9 mouse cellular contexts compared by ENCODE assay signal in the genomic region with DNA sequence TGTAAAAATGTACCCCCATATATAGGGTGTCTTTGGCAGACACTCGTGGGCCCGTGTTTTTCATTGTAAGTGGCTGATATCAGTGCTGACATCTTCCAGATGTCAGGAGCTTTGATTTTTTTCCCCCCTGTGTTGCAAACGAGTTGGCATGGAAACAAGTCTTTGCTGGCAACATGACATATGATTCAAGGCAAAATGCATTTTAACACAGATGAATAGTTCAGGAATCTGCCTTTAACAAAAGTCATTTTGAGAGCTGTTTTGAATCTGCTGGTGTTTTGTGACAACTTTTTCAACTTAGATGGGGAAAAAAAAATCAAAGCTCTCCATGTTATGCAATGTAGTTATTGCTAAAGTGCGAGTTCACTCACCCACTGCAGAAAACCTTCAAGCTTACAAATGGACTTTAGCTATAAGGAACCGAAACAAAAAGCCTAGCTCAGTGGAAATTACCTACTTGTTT.
DNase-seq lines count a peak whose midpoint lies in the region; ATAC-seq and TF ChIP-seq lines count a peak whose summit lies in the region.
"Had no signal": no experiment of that assay in that cellular context is flagged by ENCODE, and none has a peak within 500 bp of the region (broad histone marks: within the 10 kb centered on the region; RNA-seq: fewer than 3 reads in every experiment).

No protein-coding gene starts in this region.

- no peak for TF ChIP-seq POLR2A in liver, adult 2 months (IDR thresholded peaks at IDR 0.05; ENCODE audit: extremely low read depth, insufficient read depth, low read length)

- intact Hi-C loops in gastrocnemius, adult 2 months (cut with DNase I) = no loop called here

- H3K36me3 ChIP-seq in forebrain, embryonic 14.5 days (ENCODE audit: control insufficient read depth, insufficient read depth, low read length) = no peaks in the 10 kb centered on the region
- no peaks in the 10 kb centered on the region for H3K36me3 ChIP-seq in forebrain, embryonic 11.5 days (ENCODE audit: control insufficient read depth, insufficient read depth, low read length)
- no peaks in the 10 kb centered on the region for H3K36me3 ChIP-seq in liver, adult 2 months (ENCODE audit: control insufficient read depth, insufficient read depth, low read length)
- H3K36me3 ChIP-seq in liver, embryonic 12.5 days = no peaks in the 10 kb centered on the region
- H3K36me3 ChIP-seq in embryonic facial prominence, embryonic 14.5 days (ENCODE audit: control insufficient read depth, insufficient read depth, low read length) = no peaks in the 10 kb centered on the region
- no peaks in the 10 kb centered on the region for H3K36me3 ChIP-seq in midbrain, embryonic 13.5 days
- H3K36me3 ChIP-seq: hindbrain, embryonic 12.5 days had no signal

- H3K4me2 ChIP-seq in forebrain, embryonic 14.5 days (ENCODE audit: low read length) = no peak overlapping the region
- H3K4me2 ChIP-seq in forebrain, embryonic 11.5 days (ENCODE audit: low read depth, low read length, severe bottlenecking) = no peak overlapping the region
- H3K4me2 ChIP-seq in liver, embryonic 12.5 days = no peak overlapping the region
- peak overlapping the region; percentile 10; the same call in 1 of the 2 replicates for H3K4me2 ChIP-seq in embryonic facial prominence, embryonic 14.5 days (ENCODE audit: low read depth, low read length)
- H3K4me2 ChIP-seq in midbrain, embryonic 13.5 days (replicated peaks) = no peak overlapping the region
- H3K4me2 ChIP-seq: hindbrain, embryonic 12.5 days had no signal

- no peaks in the 10 kb centered on the region for H3K79me2 ChIP-seq in liver, adult 2 months (ENCODE audit: control insufficient read depth, insufficient read depth, low read length)

- H3K27me3 ChIP-seq in forebrain, embryonic 14.5 days (replicated peaks; ENCODE audit: control insufficient read depth, insufficient read depth, low read length) = no peaks in the 10 kb centered on the region
- H3K27me3 ChIP-seq in forebrain, embryonic 11.5 days (ENCODE audit: control insufficient read depth, insufficient read depth, low read length) = no peaks in the 10 kb centered on the region
- H3K27me3 ChIP-seq in liver, adult 2 months (ENCODE audit: control insufficient read depth, insufficient read depth, low read length) = no peaks in the 10 kb centered on the region
- no peaks in the 10 kb centered on the region for H3K27me3 ChIP-seq in liver, embryonic 12.5 days (replicated peaks)
- H3K27me3 ChIP-seq in embryonic facial prominence, embryonic 14.5 days (replicated peaks; ENCODE audit: control insufficient read depth, insufficient read depth, low read length) = no peaks in the 10 kb centered on the region
- no peaks in the 10 kb centered on the region for H3K27me3 ChIP-seq in midbrain, embryonic 13.5 days
- H3K27me3 ChIP-seq: hindbrain, embryonic 12.5 days had no signal

- H3K4me1 ChIP-seq in forebrain, embryonic 14.5 days (ENCODE audit: control insufficient read depth, insufficient read depth, low read length) = peaks cover 19% of the 10 kb centered on the region
- 0 out of 2 replicates have a peak, but pooled peaks cover 5% of the 10 kb centered on the region for H3K4me1 ChIP-seq in forebrain, embryonic 11.5 days (replicated peaks; ENCODE audit: control insufficient read depth, insufficient read depth, low read length)
- H3K4me1 ChIP-seq in liver, adult 2 months (ENCODE audit: control insufficient read depth, insufficient read depth, low read length) = peaks cover 2% of the 10 kb centered on the region; the same call in 1 of the 2 replicates
- H3K4me1 ChIP-seq in liver, embryonic 12.5 days = no peaks in the 10 kb centered on the region
- peaks cover 10% of the 10 kb centered on the region; the same call in 1 of the 2 replicates for H3K4me1 ChIP-seq in embryonic facial prominence, embryonic 14.5 days (ENCODE audit: control insufficient read depth, insufficient read depth, low read length)
- peaks cover 12% of the 10 kb centered on the region for H3K4me1 ChIP-seq in midbrain, embryonic 13.5 days (replicated peaks)

- ATAC-seq in forebrain, embryonic 14.5 days = peak; percentile 18; the same call in 1 of the 2 replicates
- ATAC-seq in forebrain, embryonic 11.5 days (replicated peaks; ENCODE audit: low FRiP score) = no peak
- no peak for ATAC-seq in liver, embryonic 12.5 days
- ATAC-seq in embryonic facial prominence, embryonic 14.5 days (ENCODE audit: low read depth) = peak; percentile 44; the same call in 1 of the 2 replicates
- peak; percentile 53; the same call in 1 of the 2 replicates for ATAC-seq in midbrain, embryonic 13.5 days

- DNase-seq in forebrain, embryonic 14.5 days (ENCODE audit: low spot score) = peak; percentile 85
- DNase-seq in forebrain, embryonic 11.5 days (ENCODE audit: low spot score) = no peak
- DNase-seq in liver, adult 2 months (ENCODE audit: extremely low read depth, low read depth, low spot score) = peak; percentile 83
- DNase-seq in embryonic facial prominence, embryonic 14.5 days (ENCODE audit: low spot score) = peak; percentile 87
- no peak for DNase-seq in gastrocnemius, adult 2 months
- DNase-seq in liver = no peak

- H3K9me3 ChIP-seq in forebrain, embryonic 14.5 days (replicated peaks; ENCODE audit: control insufficient read depth, low read length) = no peaks in the 10 kb centered on the region
- H3K9me3 ChIP-seq in forebrain, embryonic 11.5 days (ENCODE audit: control insufficient read depth, low read length) = no peaks in the 10 kb centered on the region
- H3K9me3 ChIP-seq in liver, embryonic 12.5 days (replicated peaks) = no peaks in the 10 kb centered on the region
- H3K9me3 ChIP-seq in embryonic facial prominence, embryonic 14.5 days (ENCODE audit: control insufficient read depth, low read length) = no peaks in the 10 kb centered on the region
- H3K9me3 ChIP-seq in midbrain, embryonic 13.5 days = no peaks in the 10 kb centered on the region
- H3K9me3 ChIP-seq: hindbrain, embryonic 12.5 days had no signal

- TF ChIP-seq CTCF in liver, adult 2 months (IDR thresholded peaks at IDR 0.05; ENCODE audit: low read depth, low read length) = no peak
- TF ChIP-seq CTCF in gastrocnemius, adult 2 months (IDR thresholded peaks at IDR 0.05) = no peak

- 16% methylated on average over 5 of the region's 5 CpGs for whole genome bisulfite sequencing in forebrain, embryonic 14.5 days
- WGBS in forebrain, embryonic 11.5 days = 39% methylated on average over 5 of the region's 5 CpGs
- 12% methylated on average over 5 of the region's 5 CpGs for WGBS in liver, adult 2 months
- 48% methylated on average over 5 of the region's 5 CpGs for WGBS in liver, embryonic 12.5 days (ENCODE audit: insufficient replicate concordance)
- 14% methylated on average over 5 of the region's 5 CpGs for WGBS in embryonic facial prominence, embryonic 14.5 days
- WGBS in midbrain, embryonic 13.5 days = 35% methylated on average over 5 of the region's 5 CpGs

- H3K27ac ChIP-seq in forebrain, embryonic 14.5 days (ENCODE audit: low read depth, low read length) = 0 out of 2 replicates have a peak overlapping the region, but pooled peaks have one; percentile 58
- H3K27ac ChIP-seq in forebrain, embryonic 11.5 days (ENCODE audit: low read depth, low read length) = no peak overlapping the region
- H3K27ac ChIP-seq in liver, adult 2 months (replicated peaks; ENCODE audit: insufficient read depth, low read depth, low read length) = no peak overlapping the region
- no peak overlapping the region for H3K27ac ChIP-seq in liver, embryonic 12.5 days
- H3K27ac ChIP-seq in embryonic facial prominence, embryonic 14.5 days (replicated peaks; ENCODE audit: low read depth, low read length) = peak overlapping the region; percentile 44; the same call in 1 of the 2 replicates
- H3K27ac ChIP-seq in midbrain, embryonic 13.5 days = peak overlapping the region; percentile 56; the same call in 1 of the 2 replicates
- H3K27ac ChIP-seq in gastrocnemius, adult 2 months = no peak overlapping the region
- H3K27ac ChIP-seq: hindbrain, embryonic 12.5 days had no signal

- no peak overlapping the region for H3K9ac ChIP-seq in forebrain, embryonic 14.5 days (ENCODE audit: low read length)
- H3K9ac ChIP-seq in forebrain, embryonic 11.5 days (ENCODE audit: low read length) = no peak overlapping the region
- H3K9ac ChIP-seq in liver, adult 2 months (ENCODE audit: low read depth, low read length) = no peak overlapping the region
- no peak overlapping the region for H3K9ac ChIP-seq in liver, embryonic 12.5 days
- no peak overlapping the region for H3K9ac ChIP-seq in embryonic facial prominence, embryonic 14.5 days (ENCODE audit: low read depth, low read length)
- no peak overlapping the region for H3K9ac ChIP-seq in midbrain, embryonic 13.5 days (replicated peaks)
- H3K9ac ChIP-seq: hindbrain, embryonic 12.5 days had no signal

- no peak overlapping the region for H3K4me3 ChIP-seq in forebrain, embryonic 14.5 days (ENCODE audit: low read depth, low read length)
- H3K4me3 ChIP-seq in forebrain, embryonic 11.5 days (ENCODE audit: low read depth, low read length) = no peak overlapping the region
- no peak overlapping the region for H3K4me3 ChIP-seq in liver, adult 2 months (ENCODE audit: insufficient read depth, low read depth, low read length)
- no peak overlapping the region for H3K4me3 ChIP-seq in liver, embryonic 12.5 days
- H3K4me3 ChIP-seq in embryonic facial prominence, embryonic 14.5 days (ENCODE audit: low read depth, low read length) = no peak overlapping the region
- H3K4me3 ChIP-seq in midbrain, embryonic 13.5 days (replicated peaks) = no peak overlapping the region
- no peak overlapping the region for H3K4me3 ChIP-seq in gastrocnemius, adult 2 months
- H3K4me3 ChIP-seq: hindbrain, embryonic 12.5 days had no signal

Comparison
In these comparisons a context has a peak if more than half of its experiments do, and no peak if none do; other contexts are left out.
1. ATAC-seq: peak in forebrain, embryonic 14.5 days (single experiment), embryonic facial prominence, embryonic 14.5 days (single experiment) and midbrain, embryonic 13.5 days (single experiment); none in forebrain, embryonic 11.5 days (single experiment) and liver, embryonic 12.5 days (single experiment).
2. DNase-seq: peak in forebrain, embryonic 14.5 days (single experiment), liver, adult 2 months (single experiment) and embryonic facial prominence, embryonic 14.5 days (single experiment); none in forebrain, embryonic 11.5 days (single experiment), gastrocnemius, adult 2 months (single experiment) and liver (single experiment).
3. H3K27ac ChIP-seq: peak in forebrain, embryonic 14.5 days (single experiment), embryonic facial prominence, embryonic 14.5 days (single experiment) and midbrain, embryonic 13.5 days (single experiment); none in forebrain, embryonic 11.5 days (single experiment), liver, adult 2 months (single experiment), liver, embryonic 12.5 days (single experiment) and gastrocnemius, adult 2 months (single experiment).